Mouse (Mus musculus) MEL (cell line): Measurements from ENCODE around the gene Rassf1. TPM values are rescaled to one million over a fixed set of nuclear protein-coding genes. Genes with fewer than 3 reads are reported as not detected.

Source experiments
- DNase-seq: peaks from one replicate; pipeline ENCODE4 v3.0.0; 2011; ENCODE audit warnings: low read depth, low spot score
- H3K27ac ChIP-seq: 2 replicates; pipeline ENCODE4 v1.5.1; 2012; ENCODE audit warnings: low read depth, mild to moderate bottlenecking, control low read depth, low read length, moderate library complexity; ENCODE audit not compliant: control insufficient read depth
- H3K27me3 ChIP-seq, 2 experiments: fragments of 150-350 bp in 1 of 2; sonication (generic) in 1 of 2; 2 replicates each; pipeline ENCODE4 v1.6.1; 2012; ENCODE audit warnings: low read length in 2 of 2, mild to moderate bottlenecking in 2 of 2, improper control_type of control experiment in 1 of 2, moderate library complexity in 1 of 2; ENCODE audit not compliant: insufficient read depth in 2 of 2, control insufficient read depth in 1 of 2
- H3K36me3 ChIP-seq, 2 experiments: 2 replicates each; pipeline ENCODE4 v1.6.1; 2012 to 2014; ENCODE audit warnings: low read length in 2 of 2, improper control_type of control experiment in 1 of 2, inconsistent platforms in 1 of 2, mild to moderate bottlenecking in 1 of 2; ENCODE audit not compliant: insufficient read depth in 2 of 2, control insufficient read depth in 1 of 2
- H3K4me1 ChIP-seq, 2 experiments: fragments of 150-350 bp in 1 of 2; sonication (generic) in 1 of 2; 2 replicates each; pipeline ENCODE4 v1.6.1; 2012; ENCODE audit warnings: low read length in 2 of 2, improper control_type of control experiment in 1 of 2, mild to moderate bottlenecking in 1 of 2; ENCODE audit not compliant: insufficient read depth in 2 of 2, control insufficient read depth in 1 of 2
- H3K4me3 ChIP-seq, 2 experiments: fragments of 150-350 bp in 1 of 2; sonication (generic) in 1 of 2; 2 replicates each; pipeline ENCODE4 v1.5.1; 2012; ENCODE audit warnings: low read depth in 2 of 2, low read length in 2 of 2, mild to moderate bottlenecking in 2 of 2, moderate library complexity in 2 of 2, control low read depth in 1 of 2, improper control_type of control experiment in 1 of 2; ENCODE audit not compliant: control insufficient read depth in 1 of 2, insufficient read depth in 1 of 2
- H3K79me2 ChIP-seq: 2 replicates; pipeline ENCODE4 v1.6.1; 2012; ENCODE audit warnings: mild to moderate bottlenecking, low read length, moderate library complexity; ENCODE audit not compliant: control insufficient read depth, poor library complexity, insufficient read depth
- H3K9ac ChIP-seq: 2 replicates; pipeline ENCODE4 v1.6.1; 2012; ENCODE audit warnings: low read depth, mild to moderate bottlenecking, control low read depth, low read length, moderate library complexity; ENCODE audit not compliant: control insufficient read depth, poor library complexity, severe bottlenecking
- H3K9me3 ChIP-seq: fragments of 150-350 bp; sonication (generic); replicated peaks from 2 replicates; pipeline ENCODE4 v1.6.1; 2012; ENCODE audit warnings: mild to moderate bottlenecking, low read length, improper control_type of control experiment, moderate library complexity; ENCODE audit not compliant: insufficient read depth
- BHLHE40 ChIP-seq: IDR thresholded peaks from 2 replicates; pipeline ENCODE4 v1.6.1; 2012; ENCODE audit warnings: low read depth, mild to moderate bottlenecking, inconsistent platforms, low read length, improper control_type of control experiment, borderline replicate concordance
- CHD1 ChIP-seq: IDR thresholded peaks from 2 replicates; pipeline ENCODE4 v1.6.1; 2012; ENCODE audit warnings: low read depth, mild to moderate bottlenecking, inconsistent platforms, low read length, improper control_type of control experiment
- E2F4 ChIP-seq: IDR thresholded peaks from 2 replicates; pipeline ENCODE4 v1.6.1; 2011; ENCODE audit warnings: low read depth, low read length, improper control_type of control experiment, borderline replicate concordance
- ELF1 ChIP-seq: IDR thresholded peaks from 2 replicates; pipeline ENCODE4 v1.6.1; 2014; ENCODE audit warnings: low read depth, mild to moderate bottlenecking, inconsistent platforms, low read length, improper control_type of control experiment, moderate library complexity
- ETS1 ChIP-seq: IDR thresholded peaks from 2 replicates; pipeline ENCODE4 v1.6.1; 2012; ENCODE audit warnings: low read depth, mild to moderate bottlenecking, inconsistent platforms, low read length, improper control_type of control experiment, moderate library complexity
- GABPA ChIP-seq: IDR thresholded peaks from 2 replicates; pipeline ENCODE4 v1.6.1; 2012; ENCODE audit warnings: low read depth, mild to moderate bottlenecking, inconsistent platforms, low read length, improper control_type of control experiment, moderate library complexity
- GATA1 ChIP-seq: IDR thresholded peaks from 2 replicates; pipeline ENCODE4 v1.6.1; 2011; ENCODE audit warnings: low read depth, low read length, improper control_type of control experiment
- HCFC1 ChIP-seq: IDR thresholded peaks from 2 replicates; pipeline ENCODE4 v1.6.1; 2012; ENCODE audit warnings: low read depth, mild to moderate bottlenecking, inconsistent platforms, low read length, improper control_type of control experiment, moderate library complexity
- KAT2A ChIP-seq: conservative IDR thresholded peaks from 2 replicates; pipeline ENCODE4 v1.6.1; 2012; ENCODE audit warnings: low read depth, low read length, improper control_type of control experiment, inconsistent platforms
- MAFK ChIP-seq: IDR thresholded peaks from 2 replicates; pipeline ENCODE4 v1.6.1; 2011; ENCODE audit warnings: low read depth, mild to moderate bottlenecking, low read length, improper control_type of control experiment, borderline replicate concordance
- MAX ChIP-seq: IDR thresholded peaks from 2 replicates; pipeline ENCODE4 v1.6.1; 2011; ENCODE audit warnings: low read length, improper control_type of control experiment
- MAZ ChIP-seq: IDR thresholded peaks from 2 replicates; pipeline ENCODE4 v1.6.1; 2012; ENCODE audit warnings: low read depth, mild to moderate bottlenecking, inconsistent platforms, low read length, improper control_type of control experiment
- MXI1 ChIP-seq: IDR thresholded peaks from 2 replicates; pipeline ENCODE4 v1.6.1; 2011; ENCODE audit warnings: mild to moderate bottlenecking, low read depth, low read length, improper control_type of control experiment
- MYC ChIP-seq: IDR thresholded peaks from 2 replicates; pipeline ENCODE4 v1.6.1; 2011; ENCODE audit warnings: low read depth, mild to moderate bottlenecking, low read length, improper control_type of control experiment, moderate library complexity
- NRF1 ChIP-seq: IDR thresholded peaks from 2 replicates; pipeline ENCODE4 v1.6.1; 2014; ENCODE audit warnings: low read depth, mild to moderate bottlenecking, inconsistent platforms, low read length, improper control_type of control experiment, moderate library complexity; ENCODE audit not compliant: poor library complexity, insufficient read depth, severe bottlenecking
- POLR2A ChIP-seq, 2 experiments: IDR thresholded peaks; 2 replicates each; pipeline ENCODE4 v1.6.1; 2011 to 2012; ENCODE audit warnings: low read length in 2 of 2, mild to moderate bottlenecking in 2 of 2, control low read depth in 1 of 2, improper control_type of control experiment in 1 of 2, low read depth in 1 of 2, moderate library complexity in 1 of 2; ENCODE audit not compliant: control insufficient read depth in 1 of 2, insufficient read depth in 1 of 2, poor library complexity in 1 of 2
- POLR2AphosphoS2 ChIP-seq: IDR thresholded peaks from 2 replicates; pipeline ENCODE4 v1.6.1; 2011; ENCODE audit warnings: low read length, improper control_type of control experiment
- POLR2AphosphoS5 ChIP-seq: IDR thresholded peaks from 2 replicates; pipeline ENCODE4 v1.6.1; 2012; ENCODE audit warnings: low read depth, borderline replicate concordance, mild to moderate bottlenecking, inconsistent platforms, low read length, moderate library complexity, mixed read lengths
- RAD21 ChIP-seq: IDR thresholded peaks from 2 replicates; pipeline ENCODE4 v1.6.1; 2011; ENCODE audit warnings: mild to moderate bottlenecking, low read depth, low read length, improper control_type of control experiment
- RCOR1 ChIP-seq: IDR thresholded peaks from 2 replicates; pipeline ENCODE4 v1.6.1; 2012; ENCODE audit warnings: low read depth, mild to moderate bottlenecking, inconsistent platforms, low read length, improper control_type of control experiment
- SIN3A ChIP-seq: IDR thresholded peaks from 2 replicates; pipeline ENCODE4 v1.6.1; 2012; ENCODE audit warnings: low read length, improper control_type of control experiment, inconsistent platforms
- TAL1 ChIP-seq: IDR thresholded peaks from 2 replicates; pipeline ENCODE4 v1.6.1; 2012; ENCODE audit warnings: mild to moderate bottlenecking, inconsistent platforms, low read length, moderate library complexity, mixed read lengths
- TBP ChIP-seq: IDR thresholded peaks from 2 replicates; pipeline ENCODE4 v1.8.0; 2011; ENCODE audit warnings: low read depth, low read length, improper control_type of control experiment
- TCF12 ChIP-seq: IDR thresholded peaks from 2 replicates; pipeline ENCODE4 v1.6.1; 2014; ENCODE audit warnings: low read depth, mild to moderate bottlenecking, inconsistent platforms, low read length, improper control_type of control experiment, moderate library complexity
- UBTF ChIP-seq: IDR thresholded peaks from 2 replicates; pipeline ENCODE4 v1.6.1; 2012; ENCODE audit warnings: low read depth, mild to moderate bottlenecking, inconsistent platforms, low read length, improper control_type of control experiment, moderate library complexity, borderline replicate concordance; ENCODE audit not compliant: insufficient read depth
- USF1 ChIP-seq: IDR thresholded peaks from 2 replicates; pipeline ENCODE4 v1.6.1; 2014; ENCODE audit warnings: low read depth, mild to moderate bottlenecking, inconsistent platforms, low read length, improper control_type of control experiment, moderate library complexity
- ZC3H11A ChIP-seq: IDR thresholded peaks from 2 replicates; pipeline ENCODE4 v1.6.1; 2012; ENCODE audit warnings: low read depth, mild to moderate bottlenecking, inconsistent platforms, low read length, improper control_type of control experiment
- ZKSCAN1 ChIP-seq: IDR thresholded peaks from 2 replicates; pipeline ENCODE4 v1.6.1; 2012; ENCODE audit warnings: low read depth, mild to moderate bottlenecking, inconsistent platforms, low read length, improper control_type of control experiment, moderate library complexity
- ZMIZ1 ChIP-seq: IDR thresholded peaks from 2 replicates; pipeline ENCODE4 v1.6.1; 2012; ENCODE audit warnings: low read depth, mild to moderate bottlenecking, inconsistent platforms, low read length, improper control_type of control experiment, moderate library complexity
- ZNF384 ChIP-seq: IDR thresholded peaks from 2 replicates; pipeline ENCODE4 v1.6.1; 2012; ENCODE audit warnings: low read depth, mild to moderate bottlenecking, inconsistent platforms, low read length, improper control_type of control experiment
- polyA plus RNA-seq, 2 experiments: library from polyadenylated mRNA; stranded (reverse) in 1 of 2; unstranded in 1 of 2; fragments of >175 nt in 1 of 2; fragments of >200 nt in 1 of 2; gene quantifications; 2 replicates each; pipeline versions ENCODE4 v1.2.1 to v1.2.4; 2012; ENCODE audit warnings: low replicate concordance in 2 of 2, low read depth in 1 of 2; ENCODE audit not compliant: insufficient read length in 2 of 2, insufficient read depth in 1 of 2, missing spikeins in 1 of 2
- total RNA-seq: library from RNA; depleted of rRNA; stranded (reverse); fragments of 300-350 nt; gene quantifications from 2 replicates; pipeline ENCODE4 v1.2.3, GENCODE M21; 2012

Rassf1 gene
- total and polyA plus RNA-seq, 3 experiments: 48.0 to 56.9 TPM; not detected in 1

DNA sequence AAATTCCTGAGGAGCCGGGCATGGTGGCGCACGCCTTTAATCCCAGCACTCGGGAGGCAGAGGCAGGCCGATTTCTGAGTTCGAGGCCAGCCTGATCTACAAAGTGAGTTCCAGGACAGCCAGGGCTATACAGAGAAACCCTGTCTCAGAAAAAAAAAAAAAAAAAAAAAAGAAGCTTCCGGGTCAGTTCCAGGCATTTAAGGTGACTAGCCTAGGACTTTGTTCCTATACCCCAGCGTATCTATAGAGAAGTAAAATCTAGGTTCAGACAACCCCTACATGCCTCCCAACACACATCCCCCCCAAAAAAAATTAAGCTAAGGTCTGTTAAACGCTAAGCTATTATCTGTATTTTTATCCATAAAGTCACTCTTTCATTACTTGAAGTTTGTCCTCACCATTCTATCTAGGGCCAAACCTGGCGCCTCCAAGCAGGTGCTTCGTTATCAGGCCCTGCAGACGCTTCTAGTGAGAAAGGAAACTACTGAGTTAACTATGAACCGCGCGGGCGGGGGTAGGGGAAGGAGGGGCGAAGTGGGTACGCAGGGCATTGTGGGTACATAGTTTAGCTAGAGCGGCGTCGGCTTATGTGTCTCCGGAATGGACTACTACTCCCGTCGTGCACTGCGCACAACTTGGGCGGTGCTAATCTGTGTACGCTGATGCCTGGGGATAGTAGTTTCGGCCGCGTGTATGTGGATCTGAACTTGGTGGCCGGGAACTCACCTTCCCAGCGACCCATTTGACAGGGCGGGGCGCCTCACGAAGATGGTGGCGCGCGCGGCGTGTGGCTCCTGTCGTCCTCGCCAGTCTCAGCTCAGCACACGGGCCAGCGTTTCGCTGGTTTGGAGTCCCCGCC lies 35.8 kb downstream of the Rassf1 start, which contains the start of gene Ifrd2 (continued):
- TF ChIP-seq NRF1 (peak; percentile 58; the same call in 1 of the 2 replicates), ZNF384 (peak; percentile 89), MAX (no peak), RCOR1 (peak; percentile 40; the same call in 1 of the 2 replicates), RAD21 (no peak), GATA1 (peak; percentile 95), POLR2AphosphoS2 (peak; percentile 94; the same call in 1 of the 2 replicates), ZKSCAN1 (no peak), MAZ (peak; percentile 99), MXI1 (no peak; the same call in 1 of the 2 replicates), ETS1 (peak; percentile 95), TBP (peak; percentile 90), HCFC1 (peak; percentile 97), ZMIZ1 (no peak; the same call in 1 of the 2 replicates), SIN3A (peak; percentile 93)

DNA sequence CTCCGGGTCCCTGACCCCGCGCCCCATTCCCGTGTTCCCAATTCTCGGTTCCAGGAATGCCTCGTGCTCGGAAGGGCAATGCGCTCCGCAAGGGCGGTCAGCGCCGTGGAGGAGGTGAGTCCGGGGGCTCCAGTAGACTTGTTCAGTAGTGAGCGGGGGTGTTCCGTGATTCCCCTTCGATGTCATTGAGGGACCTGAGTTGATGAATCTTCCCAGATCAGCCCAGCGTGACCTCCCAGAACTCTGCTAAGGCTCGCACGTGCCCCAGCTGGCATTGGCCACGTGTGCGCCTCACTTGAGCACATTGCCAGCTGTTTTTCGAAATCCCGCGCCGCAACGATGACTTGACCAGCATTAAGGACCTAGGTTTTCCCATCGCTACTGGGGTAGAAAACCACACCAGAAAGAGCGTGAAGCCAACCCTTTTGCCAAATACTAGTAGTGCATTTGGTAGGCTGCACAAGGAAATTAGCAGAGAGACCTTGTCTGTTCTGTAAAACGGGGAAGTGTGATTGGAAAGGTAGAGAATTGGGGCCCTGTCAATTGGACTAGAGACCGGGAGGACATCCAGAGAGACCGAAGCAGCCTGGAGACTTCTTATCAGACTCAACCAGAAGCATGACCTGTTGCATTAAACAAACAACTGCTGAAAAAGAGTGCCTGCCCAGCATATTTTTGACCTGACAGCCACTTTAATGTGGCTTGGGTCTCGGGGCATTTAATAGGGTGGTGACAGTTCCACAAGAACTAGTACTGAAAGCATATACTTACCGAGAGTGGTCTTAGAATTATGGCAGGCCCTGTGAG lies 36.7 kb downstream of the Rassf1 start:
- peaks cover 16 to 26% of the 10 kb centered on the region in 2 experiments; a peak in 3 of 4 replicates for H3K4me1 ChIP-seq
- H3K27ac ChIP-seq: peak overlapping the region; percentile 99
- H3K4me3 ChIP-seq: peak overlapping the region; percentile 55 to 86
- peaks cover 40% of the 10 kb centered on the region for H3K79me2 ChIP-seq
- peaks cover 5 to 27% of the 10 kb centered on the region in 2 experiments; a peak in 3 of 4 replicates for H3K36me3 ChIP-seq
- no peaks in the 10 kb centered on the region for H3K27me3 ChIP-seq
- DNase-seq: peak; percentile 84
- H3K9ac ChIP-seq: peak overlapping the region; percentile 99
- H3K9me3 ChIP-seq: no peaks in the 10 kb centered on the region
- peak; percentile 71; the same call in 1 of the 2 replicates for TF ChIP-seq TCF12
- 0 out of 2 replicates have a peak, but pooled peaks have one; percentile 9 for TF ChIP-seq POLR2AphosphoS5
- TF ChIP-seq MXI1: peak; percentile 97
- no peak for TF ChIP-seq E2F4
- TF ChIP-seq USF1: peak; percentile 75
- TF ChIP-seq ELF1: no peak
- TF ChIP-seq ZC3H11A: no peak
- TF ChIP-seq MYC: peak; percentile 99
- TF ChIP-seq KAT2A: peak; percentile 34; the same call in 1 of the 2 replicates
- TF ChIP-seq BHLHE40: peak; percentile 96
- peak; percentile 71 for TF ChIP-seq GATA1
- peak; percentile 93 for TF ChIP-seq TAL1
- TF ChIP-seq MAFK: 0 out of 2 replicates have a peak, but pooled peaks have one; percentile 41
- peak; percentile 90; the same call in 1 of the 2 replicates for TF ChIP-seq CHD1
- TF ChIP-seq MAX: peak; percentile 97
- peak; percentile 65; the same call in 1 of the 2 replicates for TF ChIP-seq ETS1
- no peak for TF ChIP-seq UBTF
- TF ChIP-seq SIN3A: peak; percentile 50
- peak; percentile 26; the same call in 1 of the 2 replicates for TF ChIP-seq TBP
- TF ChIP-seq POLR2A (IDR thresholded peaks at IDR 0.05; ENCODE audit: control insufficient read depth in 1 of 2, insufficient read depth in 1 of 2, low read depth in 1 of 2, low read length in 2 of 2, poor library complexity in 1 of 2): peak in 1 of 2 experiments; percentile 82; a peak in 2 of 4 replicates
- TF ChIP-seq GABPA: no peak
